Mouse (Mus musculus): ENCODE measurements around the gene Smco1. TPM values are rescaled to one million over a fixed set of nuclear protein-coding genes. Genes with fewer than 3 reads are reported as not detected.
"Not testable (repeated sequence)": the region's sequence is repeated elsewhere in the genome, so short reads cannot be mapped to it uniquely, and the experiment has no call there.

The Smco1 gene
- polyA plus RNA-seq (2015; fragmentation: Nextera tagmentation; extraction: Ambion mirVana), result not detected in 2 replicates

GRCm38 (mm10) chr16:32271291-32271690, at the start of gene Smco1:
TSS of gene Smco1 (plus strand) at chr16:32271468.
- Histone ChIP-seq H3K27me3 (no peaks in the 10 kb centered on the region), H3K9me3 (no peaks in the 10 kb centered on the region), H3K4me1 (no peaks in the 10 kb centered on the region), H3K9ac (no peak within 1 kb of the TSS), H3K27ac (no peak within 1 kb of the TSS), H3K36me3 (no peaks in the 10 kb centered on the region), H3K4me2 (replicated peaks) (no peak within 1 kb of the TSS), H3K4me3 (no peak within 1 kb of the TSS)
- WGBS, result 86% methylated on average over 11 of the region's 11 CpGs
- no peak for ATAC-seq (ENCODE audit: low FRiP score, low read depth)

- no peak overlapping the region for H3K4me3 ChIP-seq
- H3K9me3 ChIP-seq, result no peaks in the 10 kb centered on the region
- H3K36me3 ChIP-seq, result no peaks in the 10 kb centered on the region
- 81% methylated on average over 4 of the region's 4 CpGs for WGBS
- H3K27ac ChIP-seq, result no peak overlapping the region
- no peak for ATAC-seq (ENCODE audit: low FRiP score, low read depth)
- no peak overlapping the region for H3K4me2 ChIP-seq (replicated peaks)
- H3K9ac ChIP-seq, result no peak overlapping the region
- no peaks in the 10 kb centered on the region for H3K27me3 ChIP-seq
- no peaks in the 10 kb centered on the region for H3K4me1 ChIP-seq
Observed at GRCm38 (mm10) chr16:32221803-32222202, 49.5 kb upstream of the Smco1 start.

GRCm38 (mm10) chr16:32222399-32222798, 48.9 kb upstream of the Smco1 start:
- no peak overlapping the region for H3K4me2 ChIP-seq (replicated peaks)
- H3K4me1 ChIP-seq, result no peaks in the 10 kb centered on the region
- no peak overlapping the region for H3K4me3 ChIP-seq
- H3K36me3 ChIP-seq, result no peaks in the 10 kb centered on the region
- H3K9me3 ChIP-seq, result no peaks in the 10 kb centered on the region
- no peaks in the 10 kb centered on the region for H3K27me3 ChIP-seq
- ATAC-seq (ENCODE audit: low FRiP score, low read depth), result no peak
- no peak overlapping the region for H3K27ac ChIP-seq
- H3K9ac ChIP-seq, result no peak overlapping the region

- peaks cover 40% of the 10 kb centered on the region for H3K36me3 ChIP-seq
- H3K4me2 ChIP-seq (replicated peaks); ATAC-seq (ENCODE audit: low FRiP score, low read depth); H3K4me3 ChIP-seq; H3K27ac ChIP-seq; H3K27me3 ChIP-seq; H3K9ac ChIP-seq; H3K9me3 ChIP-seq; H3K4me1 ChIP-seq: not testable (repeated sequence)
- WGBS, result 87% methylated on average over 3 of the region's 3 CpGs
Observed at GRCm38 (mm10) chr16:32232050-32232449, 39.2 kb upstream of the Smco1 start.

- H3K9ac ChIP-seq, result no peak overlapping the region
- H3K27ac ChIP-seq, result no peak overlapping the region
- peaks cover 47% of the 10 kb centered on the region for H3K36me3 ChIP-seq
- no peaks in the 10 kb centered on the region for H3K9me3 ChIP-seq
- WGBS, result 92% methylated on average over 19 of the region's 19 CpGs
- H3K4me3 ChIP-seq, result no peak overlapping the region
- ATAC-seq (ENCODE audit: low FRiP score, low read depth), result no peak
- no peak overlapping the region for H3K4me2 ChIP-seq (replicated peaks)
- H3K27me3 ChIP-seq, result no peaks in the 10 kb centered on the region
- no peaks in the 10 kb centered on the region for H3K4me1 ChIP-seq
Observed at GRCm38 (mm10) chr16:32237930-32238680, 33.2 kb upstream of the Smco1 start.

GRCm38 (mm10) chr16:32239428-32240312, 31.6 kb upstream of the Smco1 start:
- H3K27me3 ChIP-seq, result no peaks in the 10 kb centered on the region
- peaks cover 6% of the 10 kb centered on the region for H3K4me1 ChIP-seq
- ATAC-seq (ENCODE audit: low FRiP score, low read depth), result no peak
- H3K27ac ChIP-seq, result no peak overlapping the region
- no peaks in the 10 kb centered on the region for H3K9me3 ChIP-seq
- H3K9ac ChIP-seq, result no peak overlapping the region
- H3K36me3 ChIP-seq, result peaks cover 35% of the 10 kb centered on the region
- no peak overlapping the region for H3K4me3 ChIP-seq
- no peak overlapping the region for H3K4me2 ChIP-seq (replicated peaks)
- WGBS, result 90% methylated on average over 2 of the region's 2 CpGs

GRCm38 (mm10) chr16:32243901-32244300, 27.4 kb upstream of the Smco1 start:
- no peaks in the 10 kb centered on the region for H3K9me3 ChIP-seq
- WGBS, result 80% methylated on average over 3 of the region's 3 CpGs
- no peak overlapping the region for H3K27ac ChIP-seq
- H3K4me1 ChIP-seq, result peaks cover 28% of the 10 kb centered on the region
- H3K27me3 ChIP-seq, result no peaks in the 10 kb centered on the region
- H3K4me3 ChIP-seq, result no peak overlapping the region
- ATAC-seq (ENCODE audit: low FRiP score, low read depth), result no peak
- H3K9ac ChIP-seq, result no peak overlapping the region
- no peak overlapping the region for H3K4me2 ChIP-seq (replicated peaks)
- H3K36me3 ChIP-seq, result peaks cover 10% of the 10 kb centered on the region

GRCm38 (mm10) chr16:32246351-32246791, 24.9 kb upstream of the Smco1 start:
- peak overlapping the region; percentile 95 for H3K9ac ChIP-seq
- peaks cover 4% of the 10 kb centered on the region; the same call in 1 of the 2 replicates for H3K36me3 ChIP-seq
- peak overlapping the region; percentile 92 for H3K4me3 ChIP-seq
- H3K4me1 ChIP-seq, result peaks cover 28% of the 10 kb centered on the region
- ATAC-seq (ENCODE audit: low FRiP score, low read depth), result peak; percentile 66
- no peaks in the 10 kb centered on the region for H3K9me3 ChIP-seq
- under 1% methylated on average over 39 of the region's 41 CpGs for whole genome bisulfite sequencing
- no peaks in the 10 kb centered on the region for H3K27me3 ChIP-seq
- peak overlapping the region; percentile 74 for H3K4me2 ChIP-seq (replicated peaks)
- peak overlapping the region; percentile 94 for H3K27ac ChIP-seq

- H3K36me3 ChIP-seq, result peaks cover 7% of the 10 kb centered on the region; the same call in 1 of the 2 replicates
- 1% methylated on average over 48 of the region's 48 CpGs for WGBS
- H3K9ac ChIP-seq, result peak within 1 kb of the TSS; percentile 95
- no peaks in the 10 kb centered on the region for H3K9me3 ChIP-seq
- peak within 1 kb of the TSS; percentile 92 for H3K4me3 ChIP-seq
- H3K4me1 ChIP-seq, result peaks cover 28% of the 10 kb centered on the region
- peak; percentile 98 for ATAC-seq (ENCODE audit: low FRiP score, low read depth)
- H3K27ac ChIP-seq, result peak within 1 kb of the TSS; percentile 94
- H3K4me2 ChIP-seq (replicated peaks), result peak within 1 kb of the TSS; percentile 74
- no peaks in the 10 kb centered on the region for H3K27me3 ChIP-seq
Observed at GRCm38 (mm10) chr16:32246952-32247370, 24.3 kb upstream of the Smco1 start, which contains the start of the genes Fbxo45 and Wdr53. TSS of gene Fbxo45 (minus strand) at chr16:32247158. TSS of gene Wdr53 (plus strand) at chr16:32247227.

GRCm38 (mm10) chr16:32264225-32264624, 7.0 kb upstream of the Smco1 start:
- not testable (repeated sequence) for ATAC-seq (ENCODE audit: low FRiP score, low read depth); H3K4me1 ChIP-seq; H3K9me3 ChIP-seq; H3K36me3 ChIP-seq; H3K27me3 ChIP-seq; H3K4me3 ChIP-seq; H3K9ac ChIP-seq; H3K4me2 ChIP-seq (replicated peaks); H3K27ac ChIP-seq
- 83% methylated on average over 2 of the region's 2 CpGs for WGBS

- WGBS, result 51% methylated on average over 9 of the region's 9 CpGs
- no peak for ATAC-seq (ENCODE audit: low FRiP score, low read depth)
Observed at GRCm38 (mm10) chr16:32273338-32273737, 2.1 kb downstream of the Smco1 start.

GRCm38 (mm10) chr16:32275041-32275440, 3.8 kb downstream of the Smco1 start:
- Histone ChIP-seq H3K27me3 (no peaks in the 10 kb centered on the region), H3K4me1 (peaks cover 22% of the 10 kb centered on the region), H3K4me3 (no peak overlapping the region), H3K9ac (no peak overlapping the region), H3K36me3 (peaks cover 4% of the 10 kb centered on the region; the same call in 1 of the 2 replicates), H3K9me3 (peaks cover 4% of the 10 kb centered on the region; the same call in 1 of the 2 replicates), H3K27ac (no peak overlapping the region), H3K4me2 (replicated peaks) (no peak overlapping the region)
- ATAC-seq (ENCODE audit: low FRiP score, low read depth), result no peak
- 92% methylated on average over 6 of the region's 6 CpGs for WGBS

More at GRCm38 (mm10) chr16:32273338-32273737, 2.1 kb downstream of the Smco1 start:
- H3K4me3 ChIP-seq, result no peak overlapping the region
- H3K4me1 ChIP-seq, result peaks cover 6% of the 10 kb centered on the region
- H3K27ac ChIP-seq, result no peak overlapping the region
- no peak overlapping the region for H3K4me2 ChIP-seq (replicated peaks)
- no peaks in the 10 kb centered on the region for H3K36me3 ChIP-seq
- H3K9ac ChIP-seq, result no peak overlapping the region
- no peaks in the 10 kb centered on the region for H3K9me3 ChIP-seq
- no peaks in the 10 kb centered on the region for H3K27me3 ChIP-seq
